Mouse (Mus musculus): ENCODE results near the gene Map2k5.

- TF ChIP-seq CTCF (conservative IDR thresholded peaks at IDR 0.05; ENCODE audit: insufficient read depth, insufficient read length, low read depth, low read length) (no peak), POLR2A (IDR thresholded peaks at IDR 0.05; ENCODE audit: low read depth, low read length) (no peak)
Observed at GRCm38 (mm10) chr9:63133659-63134058, 244.0 kb downstream of the Map2k5 start.
